Mouse (Mus musculus) testis, adult 2 months (tissue): ENCODE measurements around the gene Dph6.

ENCODE experiments used
- CTCF ChIP-seq: fragments of 200-500 bp; IDR thresholded peaks from 2 replicates; pipeline ENCODE4 v1.5.1; 2012; ENCODE audit warnings: low read depth, mild to moderate bottlenecking, inconsistent platforms, low read length, moderate library complexity; ENCODE audit not compliant: control insufficient read depth, insufficient read depth, insufficient replicate concordance
- POLR2A ChIP-seq: fragments of 200-500 bp; IDR thresholded peaks from 2 replicates; pipeline ENCODE4 v1.6.1; 2012; ENCODE audit warnings: low read depth, mild to moderate bottlenecking, inconsistent platforms, low read length, moderate library complexity; ENCODE audit not compliant: control insufficient read depth

- no peak for TF ChIP-seq CTCF
- no peak for TF ChIP-seq POLR2A
Observed at GRCm38 (mm10) chr2:114491907-114492306, 162.9 kb downstream of the Dph6 start.
